Mouse (Mus musculus): Measurements from ENCODE around the gene Gria1.

Gene Gria1

DNA sequence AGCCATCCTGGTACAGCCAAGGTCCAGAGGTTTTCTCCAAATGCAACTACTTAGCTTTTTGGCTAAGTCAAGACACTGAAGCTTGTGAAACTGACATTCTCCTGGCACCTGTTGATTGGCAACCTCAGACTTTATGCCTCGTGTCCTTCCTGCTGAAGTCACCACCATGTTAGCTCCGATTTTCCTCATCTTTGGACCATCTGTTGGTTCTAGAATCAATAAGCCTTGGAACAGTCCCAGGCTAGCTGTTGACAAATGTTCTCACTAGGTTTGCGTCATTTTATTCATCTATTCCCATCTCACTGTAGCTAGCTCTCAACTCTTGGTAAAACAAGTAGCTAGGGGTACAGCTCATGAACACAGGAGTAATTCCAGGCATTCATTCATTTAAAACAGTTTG lies 51.3 kb downstream of the Gria1 start:
- peak; percentile 67 for DNase-seq

DNA sequence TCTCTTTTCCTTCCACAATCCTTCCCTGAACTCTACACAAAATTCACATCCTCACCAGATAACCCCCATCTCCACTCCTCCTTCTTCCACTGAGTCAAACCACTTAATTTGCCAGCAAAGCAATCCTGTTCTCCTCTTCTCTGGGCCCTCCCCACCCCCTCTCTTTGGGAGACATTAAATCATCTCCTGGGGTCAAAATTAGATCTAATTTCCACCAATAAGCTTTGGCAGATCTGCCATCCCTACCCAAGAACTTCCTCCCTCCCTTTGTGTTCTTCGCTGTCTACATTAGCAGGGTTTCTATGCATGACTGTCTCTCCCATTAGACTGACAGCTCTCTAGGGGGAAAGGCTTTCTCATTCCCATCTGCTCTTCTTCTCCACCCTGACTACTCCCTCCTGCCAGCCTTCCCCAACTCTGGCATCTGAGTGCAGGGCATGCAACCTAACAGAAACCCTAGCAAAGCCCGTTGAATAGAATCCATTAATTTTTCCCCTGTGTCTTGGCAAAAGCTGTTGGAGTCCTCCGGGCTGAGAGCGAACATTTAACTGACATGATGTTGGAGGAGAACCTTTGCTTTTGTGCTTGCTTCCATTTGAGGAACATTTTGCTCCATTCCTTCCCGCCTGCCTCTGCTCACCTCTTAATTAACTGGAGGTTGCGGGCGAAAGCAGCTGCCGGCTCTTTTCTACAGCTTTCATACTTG lies 59.2 kb downstream of the Gria1 start:
- DNase-seq = peak; percentile 44

DNA sequence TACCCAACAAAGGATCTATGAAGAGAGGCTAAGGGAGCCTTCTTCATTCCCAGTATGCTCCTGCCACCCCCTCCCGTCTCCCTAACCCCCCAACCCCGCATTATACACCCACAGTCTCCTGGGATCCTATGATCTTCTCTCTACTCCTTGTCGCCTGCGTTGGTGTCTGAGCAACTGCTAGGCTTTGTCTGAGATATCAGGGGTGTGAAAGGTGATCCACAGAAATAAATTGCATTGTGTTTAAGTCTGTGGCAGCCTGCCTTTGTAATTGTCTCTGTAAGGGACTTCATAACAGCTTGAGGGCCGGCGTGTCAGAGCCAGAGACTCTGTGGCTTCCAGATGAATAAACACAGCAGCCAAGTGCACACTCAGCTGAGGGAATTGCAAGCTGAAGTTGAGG lies 61.0 kb downstream of the Gria1 start:
- no peak for DNase-seq

GRCm38 (mm10) chr11:57079423-57079822 lies 68.2 kb downstream of the Gria1 start:
- no peak for DNase-seq

GRCm38 (mm10) chr11:57089527-57089926 lies 78.3 kb downstream of the Gria1 start:
- no peak for DNase-seq

DNA sequence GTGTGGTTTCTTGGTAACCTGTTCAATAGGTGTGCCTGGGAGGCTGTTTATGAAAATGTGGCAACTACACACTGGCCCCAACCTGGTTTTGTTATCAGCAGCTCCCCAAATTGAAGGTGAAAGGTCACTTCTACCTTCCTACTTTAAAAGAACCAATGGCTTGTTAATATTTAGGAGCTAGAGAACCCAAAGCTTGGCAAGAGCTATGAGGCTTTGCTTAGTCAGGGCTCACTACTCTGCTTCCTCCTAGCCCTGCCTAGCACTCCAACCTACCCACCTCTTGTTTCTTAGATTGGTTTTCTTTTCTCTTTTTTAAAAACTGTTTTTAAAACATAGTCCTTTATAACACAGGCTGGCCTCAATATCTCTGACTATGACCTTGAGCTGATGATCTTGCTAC lies 79.5 kb downstream of the Gria1 start:
- no peak for DNase-seq

- DNase-seq = no peak
Observed at GRCm38 (mm10) chr11:57091276-57091914, 80.2 kb downstream of the Gria1 start.

DNA sequence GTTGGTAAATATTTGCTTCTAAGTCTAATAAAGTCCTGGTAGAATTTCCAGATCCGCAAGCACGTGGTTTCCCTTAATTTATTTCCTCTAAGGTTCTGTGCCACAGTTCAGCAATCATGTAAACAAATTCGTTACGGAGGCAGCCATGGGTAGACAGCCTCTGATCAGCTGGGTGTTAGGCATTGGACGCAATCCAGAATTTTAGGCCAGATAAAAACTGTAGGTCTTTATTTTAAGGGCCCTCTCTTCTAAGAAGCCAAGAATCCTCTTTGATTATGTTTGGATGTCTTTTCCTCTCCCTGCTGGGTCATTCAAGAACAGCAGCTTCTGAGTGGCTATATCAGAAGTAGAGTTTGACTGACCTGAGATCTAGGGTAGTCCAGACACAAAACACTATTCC lies 89.3 kb downstream of the Gria1 start:
- DNase-seq = no peak

GRCm38 (mm10) chr11:57103751-57104254 lies 92.6 kb downstream of the Gria1 start:
- DNase-seq = no peak

DNA sequence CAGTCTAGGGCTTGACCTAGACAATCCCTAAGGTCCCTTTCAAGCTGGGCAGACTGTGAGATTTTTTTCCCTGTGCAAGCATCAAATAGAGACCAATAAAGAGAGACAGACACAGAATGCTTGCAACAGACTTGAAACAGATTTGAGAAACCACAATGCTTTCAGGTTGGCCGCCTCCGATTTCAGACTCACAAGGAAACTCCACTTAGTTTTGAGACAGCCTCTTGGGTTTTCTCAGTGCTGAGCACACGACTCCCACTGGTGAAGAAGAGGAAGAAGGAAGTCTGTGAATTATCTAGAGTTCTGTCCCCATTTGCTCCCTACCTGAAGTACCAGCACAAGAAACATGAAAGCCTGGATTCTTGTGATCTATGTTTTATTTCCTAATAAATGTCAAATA lies 94.5 kb downstream of the Gria1 start:
- DNase-seq = no peak

DNA sequence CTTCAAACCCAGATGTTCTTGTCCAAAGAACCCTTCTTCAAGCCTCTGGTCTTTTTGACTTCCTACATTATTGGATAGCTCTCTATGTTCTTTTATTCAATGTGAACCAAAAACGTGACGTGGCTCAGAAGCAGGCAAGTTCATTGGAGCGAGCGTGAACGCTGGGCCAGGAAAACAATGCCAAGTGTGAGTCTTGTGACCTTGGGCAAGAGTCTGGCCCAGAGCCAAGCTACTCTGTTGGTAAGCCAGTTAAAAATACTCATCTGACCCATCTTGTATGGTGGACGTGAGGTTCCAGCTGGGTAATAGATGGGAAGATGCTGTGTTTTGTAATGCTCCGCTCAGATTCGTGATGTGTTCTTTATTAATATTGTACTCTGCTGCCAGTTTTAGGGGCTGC lies 101.2 kb downstream of the Gria1 start:
- DNase-seq = no peak

DNA sequence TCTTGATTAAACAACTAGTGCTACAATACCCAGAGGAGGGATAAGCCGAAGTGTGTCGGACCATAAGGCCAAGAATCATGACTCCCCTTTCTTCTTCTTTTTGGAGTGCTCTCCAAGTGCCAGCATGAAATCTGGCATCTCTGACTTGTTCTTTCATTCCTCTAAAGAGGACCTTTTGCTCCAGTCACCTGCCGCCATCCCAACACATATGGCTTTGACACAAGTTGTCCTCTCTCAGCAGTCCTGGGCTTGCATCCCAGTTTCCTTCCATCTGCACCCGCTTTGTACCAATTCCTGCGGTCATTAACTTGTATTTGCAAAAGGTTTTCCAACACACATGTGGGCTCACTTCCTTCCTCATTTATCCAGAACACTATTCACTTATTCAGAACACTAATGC lies 103.2 kb downstream of the Gria1 start:
- peak; percentile 42 for DNase-seq

DNA sequence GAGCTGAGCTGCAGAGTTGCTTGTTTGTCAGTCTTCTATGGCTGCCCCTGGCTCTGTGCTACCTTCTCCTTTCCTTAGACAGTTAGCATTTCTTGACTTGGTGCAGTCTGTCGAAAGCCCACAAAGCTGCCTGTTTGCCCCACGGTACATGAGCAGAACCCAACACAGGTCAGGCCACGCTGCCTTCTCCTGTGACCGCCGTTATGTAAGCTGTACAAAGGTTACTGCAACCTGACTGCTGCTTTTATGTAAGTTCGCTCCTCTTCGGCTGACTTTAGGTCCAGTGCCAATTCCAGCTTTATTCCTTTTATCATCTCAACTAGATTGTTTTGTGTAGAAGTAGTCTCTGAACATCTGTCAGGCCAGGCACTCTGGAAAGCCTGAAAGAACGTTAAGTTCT lies 115.9 kb downstream of the Gria1 start:
- no peak for DNase-seq

- peak; percentile 86 for DNase-seq
Observed at GRCm38 (mm10) chr11:57140162-57140780, 129.1 kb downstream of the Gria1 start.

- no peak for DNase-seq
Observed at GRCm38 (mm10) chr11:57143681-57144080, 132.5 kb downstream of the Gria1 start.

GRCm38 (mm10) chr11:57145192-57145591 lies 134.0 kb downstream of the Gria1 start:
- DNase-seq = no peak

DNA sequence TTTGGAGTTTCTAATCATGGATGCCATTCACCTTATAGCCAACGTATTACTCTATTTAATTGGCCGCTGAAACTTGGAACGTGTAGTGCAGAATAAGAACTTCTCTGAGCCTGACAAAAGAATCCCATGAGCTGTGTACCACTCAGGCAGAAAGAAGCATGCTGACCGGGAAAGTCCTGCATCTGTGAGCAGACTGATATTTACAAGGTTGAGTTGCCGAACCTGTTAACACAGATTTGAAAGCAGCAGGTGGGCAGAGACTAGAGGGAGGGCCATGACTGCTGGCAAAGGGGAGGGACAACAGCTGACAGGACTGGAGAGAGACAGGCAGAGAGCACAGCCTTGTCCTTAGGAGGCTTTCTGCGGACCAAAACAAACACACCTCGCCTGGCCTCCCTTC lies 134.5 kb downstream of the Gria1 start:
- DNase-seq = no peak

GRCm38 (mm10) chr11:57151674-57152073 lies 140.5 kb downstream of the Gria1 start:
- no peak for DNase-seq

DNA sequence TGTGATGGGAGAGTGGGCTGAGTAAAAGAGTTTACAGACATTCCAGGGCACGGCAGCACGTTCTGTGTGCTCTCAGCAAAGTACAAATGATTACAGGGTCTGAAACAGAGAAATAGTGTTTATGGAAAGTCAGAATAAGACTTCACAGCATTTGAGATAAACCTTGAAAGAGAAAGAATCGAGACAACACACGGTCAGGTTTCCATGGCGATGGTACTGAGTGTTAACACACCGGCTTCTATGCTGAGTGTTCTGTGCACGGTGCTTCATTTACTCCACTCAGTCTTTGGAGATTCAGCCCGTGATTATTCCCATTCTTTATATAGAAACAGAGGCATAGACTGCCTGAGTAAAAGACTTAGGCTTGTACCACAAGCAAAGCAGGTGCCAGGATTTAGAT lies 143.8 kb downstream of the Gria1 start:
- no peak for DNase-seq

DNA sequence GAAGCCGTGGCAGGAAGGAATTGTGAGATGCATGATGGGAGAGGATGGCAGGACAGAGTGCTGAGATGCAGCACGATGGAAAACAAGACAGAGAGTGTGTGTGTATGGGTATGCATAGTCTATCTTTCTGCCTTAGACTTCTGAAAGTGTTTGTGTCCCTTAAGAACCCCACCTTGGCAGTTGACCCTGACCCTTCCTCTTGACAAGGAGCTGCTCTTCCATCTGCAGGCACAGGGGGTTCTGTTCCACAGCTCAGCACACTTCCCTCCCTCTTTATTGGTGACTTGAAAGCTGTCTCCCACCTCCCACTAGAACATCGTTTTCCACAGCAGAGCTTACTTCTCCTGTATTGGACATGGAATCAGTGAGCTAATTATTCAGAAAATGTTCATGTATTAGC lies 148.2 kb downstream of the Gria1 start:
- DNase-seq = no peak

DNA sequence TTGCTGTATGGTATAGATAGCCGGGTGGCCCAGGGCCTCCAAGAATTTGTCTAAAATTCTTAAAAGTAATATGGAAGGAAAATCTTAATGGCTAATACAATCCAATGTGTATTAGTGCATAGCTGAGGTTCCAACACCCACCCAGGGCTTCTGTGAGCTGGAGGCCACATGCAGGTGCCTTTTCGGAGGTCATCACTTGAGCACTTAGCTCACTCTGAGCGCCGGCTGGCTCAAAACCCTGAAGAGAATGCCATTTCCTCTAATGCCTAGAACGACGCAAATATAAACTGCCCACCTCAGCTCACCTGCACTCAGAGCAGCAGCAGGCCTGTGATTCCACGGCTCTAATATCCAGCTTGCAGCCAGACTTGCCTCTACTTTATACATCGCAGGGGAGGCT lies 148.9 kb downstream of the Gria1 start:
- DNase-seq = no peak

DNA sequence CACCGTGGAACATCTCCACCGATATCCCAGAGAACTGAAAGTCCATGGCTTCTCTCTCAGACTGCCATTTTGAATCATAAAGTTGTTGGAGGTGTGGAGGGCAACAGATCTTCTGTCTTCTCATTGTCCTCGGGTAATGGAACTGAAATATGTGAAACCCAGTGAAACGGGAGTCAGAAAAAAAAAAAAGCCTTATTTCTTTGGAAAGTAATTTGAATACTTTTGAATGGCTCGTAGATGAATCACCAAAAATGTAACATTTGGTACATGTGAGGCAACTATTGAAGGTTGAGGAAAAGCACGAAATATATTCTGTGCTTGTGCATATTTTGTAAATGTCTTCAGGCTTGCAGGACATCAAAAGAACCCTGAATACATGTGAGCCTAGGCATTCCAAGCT lies 151.7 kb downstream of the Gria1 start:
- DNase-seq = no peak

DNA sequence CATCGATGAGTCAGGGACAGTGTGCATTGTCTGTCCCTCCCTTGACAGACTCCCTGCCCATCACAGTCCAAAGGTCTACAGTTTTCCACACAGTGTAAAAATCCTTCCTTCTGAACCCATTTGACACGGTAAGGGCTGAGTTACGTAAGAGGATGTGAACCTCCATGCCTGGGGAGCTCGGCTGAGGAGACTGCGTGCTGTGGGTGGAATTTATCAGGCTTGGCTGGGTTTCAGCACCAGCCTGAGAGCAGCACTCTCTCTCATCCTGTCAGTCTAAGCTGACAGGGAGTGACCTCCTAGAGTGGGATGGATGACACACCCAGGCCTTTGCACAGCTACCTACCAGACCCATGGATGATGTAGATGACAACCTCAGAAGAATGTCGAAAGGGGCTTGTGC lies 158.9 kb downstream of the Gria1 start:
- DNase-seq = no peak

- no peak for DNase-seq
Observed at GRCm38 (mm10) chr11:57174165-57174564, 163.0 kb downstream of the Gria1 start.
